Mouse (Mus musculus) right cerebral cortex, postnatal 14 days (tissue): ENCODE results near the gene Nhs.

Experiments
- DNase-seq: peaks from one replicate; pipeline ENCODE4 v3.0.0; 2022

Nhs gene

DNA sequence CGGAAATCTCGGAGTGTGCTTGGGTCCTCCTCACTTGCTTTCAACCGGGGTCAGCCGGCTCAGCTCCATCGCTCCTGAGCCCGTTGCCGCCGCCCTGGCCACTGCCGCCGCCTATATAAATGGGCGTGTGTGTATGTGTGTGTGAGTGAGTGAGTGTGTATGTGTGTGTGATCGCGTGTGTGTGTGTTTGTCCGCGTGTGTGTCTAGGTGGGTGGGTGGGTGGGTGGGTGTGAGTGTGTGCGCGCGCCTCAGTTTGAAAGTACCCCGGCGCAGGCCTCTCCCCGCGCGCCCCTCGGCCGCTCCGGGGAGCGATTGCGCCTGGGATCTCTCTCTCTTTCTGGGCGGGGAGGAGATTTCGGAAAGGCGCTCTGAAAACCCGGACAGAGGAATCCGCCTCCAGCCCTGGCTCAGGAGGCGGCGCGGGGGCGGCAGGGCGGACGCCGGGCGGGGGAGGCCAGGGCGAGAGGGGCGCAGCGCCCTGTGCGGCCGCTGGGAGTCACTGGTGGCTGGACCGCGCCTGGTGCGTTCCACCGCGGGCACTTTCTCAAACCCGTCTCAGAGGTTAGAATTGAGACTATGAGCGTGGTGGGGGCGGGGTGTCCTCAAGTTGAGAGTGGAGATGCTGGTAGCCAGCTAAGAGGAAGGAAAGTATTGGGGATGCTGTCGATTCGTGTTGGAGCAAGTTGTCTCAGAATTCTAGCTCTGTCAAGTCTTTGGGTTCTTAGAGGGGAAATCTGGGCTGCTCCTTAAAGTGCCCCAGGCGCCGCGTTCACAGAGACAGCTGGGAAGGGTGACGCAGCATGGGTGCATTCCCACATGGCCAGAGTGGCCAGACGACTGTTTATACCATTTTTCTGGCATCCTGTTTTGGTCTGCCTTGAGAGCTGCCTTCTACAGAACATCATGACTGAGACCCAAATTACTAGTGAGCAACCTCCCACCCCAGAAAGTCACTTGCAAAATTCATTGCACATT is at the start of gene Nhs:
Gene Nhs, minus strand, starts transcription at position 94 of the 975 bp plus-strand sequence.
- DNase-seq, result peak; percentile 43

DNA sequence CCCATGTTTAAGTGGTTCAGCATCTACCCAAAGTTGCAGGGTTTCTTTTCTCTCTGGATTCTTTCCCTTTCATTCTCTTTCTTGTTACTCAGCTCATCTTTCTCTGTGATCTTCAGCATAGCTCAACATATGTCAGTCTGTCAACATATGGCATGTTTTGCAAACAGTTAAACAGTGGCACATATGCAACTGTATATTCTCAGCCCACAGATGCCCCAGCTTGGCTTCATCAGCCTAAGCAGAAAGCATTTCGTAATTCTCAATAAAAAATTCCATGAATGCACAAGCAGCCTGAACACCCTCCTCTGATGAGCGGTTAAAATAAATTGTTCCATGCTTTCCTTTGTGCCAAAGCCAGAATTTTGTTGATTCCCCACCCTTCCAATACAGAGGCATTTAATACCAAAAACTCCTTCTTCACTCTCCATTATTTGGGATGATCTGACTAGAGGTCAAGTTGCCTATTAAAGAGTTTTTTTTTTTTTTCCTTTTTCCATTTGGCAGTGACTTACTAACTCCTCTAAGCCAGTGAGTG is 46.9 kb upstream of the Nhs start:
- no peak for DNase-seq

DNA sequence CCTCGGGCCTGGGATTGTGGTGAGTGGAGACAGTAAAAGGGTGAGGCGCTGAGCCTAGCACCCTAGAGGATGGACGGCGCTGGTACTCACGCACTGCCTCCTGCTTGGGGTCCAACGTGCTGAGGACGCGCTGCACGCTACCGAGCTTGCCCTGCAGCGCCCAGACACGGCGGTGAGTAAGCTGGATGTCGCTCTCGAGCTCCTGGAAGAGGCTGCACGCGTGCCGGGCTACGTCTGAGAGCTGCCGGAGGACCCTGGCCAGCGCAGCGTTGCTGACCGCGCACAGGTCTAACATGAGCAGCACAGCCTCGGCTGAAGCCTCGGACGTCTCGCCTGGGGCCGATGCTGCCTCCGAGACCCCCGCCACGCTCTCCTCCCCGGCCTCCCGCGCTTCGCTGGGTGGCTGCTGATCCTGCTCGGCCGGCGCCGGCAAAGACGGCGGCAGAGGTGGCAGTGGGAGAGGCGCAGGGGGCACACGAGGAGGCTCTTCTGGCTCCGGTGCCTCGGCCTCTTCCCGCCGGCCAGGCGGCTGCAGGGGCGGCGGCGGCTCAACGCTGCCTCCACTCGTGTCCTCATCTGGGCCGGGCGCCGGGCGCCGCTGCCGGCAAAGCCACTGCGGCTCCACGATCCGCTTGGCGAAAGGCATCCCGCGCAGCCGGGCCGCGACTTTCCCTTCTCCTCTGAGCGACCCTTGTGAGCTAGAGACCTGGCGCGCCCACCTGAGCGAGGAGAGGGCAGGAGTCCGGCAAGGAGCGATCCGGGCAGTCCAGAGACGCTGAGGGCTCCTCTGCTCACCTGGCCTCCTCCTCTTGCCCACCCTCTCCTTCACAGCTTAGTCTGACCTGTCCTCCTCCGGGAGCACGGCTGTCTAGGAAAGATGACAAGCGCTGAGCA is 540 bp downstream of the Nhs start:
- peak; percentile 26 for DNase-seq

DNA sequence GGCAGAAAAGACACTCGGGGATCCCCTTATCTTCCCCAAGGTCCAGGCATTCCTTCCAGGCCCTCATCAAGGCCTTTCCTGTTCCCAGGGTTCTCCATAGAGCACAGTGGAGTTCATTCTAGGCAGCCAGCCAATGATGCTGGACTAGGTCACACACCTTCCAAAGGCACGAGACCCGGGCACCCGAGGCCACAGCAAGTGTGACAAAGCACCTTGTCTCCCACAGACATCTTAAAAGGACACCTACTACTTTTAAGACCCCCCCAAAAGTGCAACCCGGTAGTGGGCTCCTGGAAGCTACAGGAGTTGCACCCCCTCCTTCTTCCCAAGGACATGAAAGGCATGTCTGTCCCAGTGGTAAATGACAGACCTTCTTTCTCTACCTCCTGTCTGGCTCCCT is 1.4 kb downstream of the Nhs start:
- DNase-seq, result no peak

DNA sequence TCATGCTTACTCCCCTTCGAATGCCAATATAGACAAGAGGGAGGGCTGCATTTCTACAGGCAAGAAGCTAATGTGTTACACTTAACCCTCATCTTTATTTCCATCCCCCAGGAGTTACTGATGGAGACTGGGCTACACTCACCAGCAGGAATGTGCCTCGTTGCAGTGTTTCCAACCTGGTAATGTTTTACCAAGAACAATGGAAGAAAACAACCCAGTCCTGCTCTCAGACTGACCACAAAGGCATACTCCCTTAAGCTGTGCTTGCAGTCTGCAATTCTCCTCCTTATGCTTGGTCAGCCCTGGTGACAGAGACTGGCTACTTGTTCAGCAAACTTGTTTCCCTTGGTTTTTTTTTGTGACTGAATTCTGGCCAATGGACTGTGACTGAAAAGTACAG is 21.7 kb downstream of the Nhs start:
- no peak for DNase-seq

DNA sequence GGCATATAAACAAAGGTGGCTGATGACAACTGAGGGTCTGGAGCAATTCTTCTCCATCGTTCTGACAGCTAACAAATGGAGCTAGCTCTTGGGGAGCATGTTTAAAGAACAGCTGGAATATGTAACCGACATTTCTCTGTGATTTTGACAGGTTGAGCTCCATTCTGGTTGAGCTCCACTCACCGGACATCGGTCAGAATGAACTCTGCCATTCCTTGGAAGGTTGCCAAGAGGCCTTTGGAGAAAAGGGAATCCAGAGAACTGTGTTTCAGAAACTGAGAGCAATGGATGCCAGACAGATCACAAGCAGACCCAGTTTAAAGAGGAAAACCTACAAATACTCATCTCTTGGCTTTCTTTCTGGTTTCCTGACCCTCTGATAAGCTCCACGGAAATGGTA is 46.3 kb downstream of the Nhs start:
- DNase-seq, result no peak

DNA sequence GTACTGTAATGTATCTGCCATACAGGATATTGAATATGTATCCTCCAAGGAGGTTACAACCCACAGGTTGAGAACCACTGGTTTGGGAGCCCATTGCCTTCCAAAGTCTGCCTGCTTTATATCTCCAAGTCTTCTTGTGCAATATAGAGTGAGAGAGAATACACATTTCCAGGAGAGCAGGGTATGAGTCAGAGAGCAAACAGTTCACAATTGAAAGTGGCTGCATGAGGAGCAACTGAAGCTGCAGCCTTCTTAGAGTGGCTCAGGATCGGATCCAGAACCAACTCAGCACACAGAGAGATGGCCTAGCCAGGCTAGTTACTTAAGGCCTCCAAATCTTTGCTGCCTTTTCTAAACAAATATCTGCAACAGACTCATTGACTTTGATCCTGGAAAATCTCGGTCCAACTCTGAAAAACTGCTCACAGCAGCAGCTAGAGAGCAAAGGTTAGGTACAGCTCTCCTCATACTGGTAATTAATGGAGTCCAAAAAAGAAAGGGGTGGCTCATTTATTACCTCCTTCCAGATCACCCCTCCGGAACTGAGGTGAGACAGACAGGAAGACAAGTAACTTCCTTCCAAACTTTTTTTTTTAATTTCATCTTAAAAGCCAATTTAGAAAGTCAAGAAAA is 56.6 kb downstream of the Nhs start:
- no peak for DNase-seq

DNA sequence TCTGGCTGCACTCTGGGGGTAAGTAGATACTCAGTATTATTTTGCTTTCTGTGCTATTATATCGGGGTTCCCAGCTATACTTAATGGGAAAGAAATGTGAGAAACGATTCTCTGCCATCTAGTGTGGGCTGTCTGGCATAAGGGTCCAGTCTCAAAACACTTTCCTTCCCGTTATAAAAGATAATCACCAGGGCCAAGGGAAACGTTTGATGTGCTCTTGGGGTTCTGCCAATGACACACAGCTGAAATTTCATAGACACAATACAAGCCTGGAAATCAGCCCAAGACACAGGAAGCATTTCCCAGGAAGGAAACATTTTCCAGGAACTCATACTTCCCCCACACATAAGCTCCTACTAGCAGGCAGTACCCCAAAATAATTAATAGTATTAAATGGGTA is 61.2 kb downstream of the Nhs start:
- no peak for DNase-seq

DNA sequence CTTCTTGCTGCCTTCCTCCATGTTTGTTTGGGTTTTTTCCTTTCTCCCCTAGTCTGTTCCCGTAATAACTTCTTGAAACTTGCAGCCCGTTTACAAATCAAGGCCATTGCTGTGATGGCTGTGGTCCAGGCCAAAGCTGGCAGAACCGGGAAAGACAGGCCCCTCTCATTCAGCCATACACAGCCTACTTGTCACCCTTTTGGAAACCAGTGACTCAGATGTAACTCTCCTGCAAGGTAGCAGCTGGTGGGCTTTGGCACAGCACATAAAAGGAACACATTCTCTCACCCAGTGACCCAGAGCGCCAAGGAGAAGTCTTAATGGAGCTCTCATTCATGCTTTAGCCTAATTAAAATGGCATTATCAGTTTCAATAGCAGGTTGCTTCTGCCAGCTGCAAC is 72.2 kb downstream of the Nhs start:
- peak; percentile 4 for DNase-seq

DNA sequence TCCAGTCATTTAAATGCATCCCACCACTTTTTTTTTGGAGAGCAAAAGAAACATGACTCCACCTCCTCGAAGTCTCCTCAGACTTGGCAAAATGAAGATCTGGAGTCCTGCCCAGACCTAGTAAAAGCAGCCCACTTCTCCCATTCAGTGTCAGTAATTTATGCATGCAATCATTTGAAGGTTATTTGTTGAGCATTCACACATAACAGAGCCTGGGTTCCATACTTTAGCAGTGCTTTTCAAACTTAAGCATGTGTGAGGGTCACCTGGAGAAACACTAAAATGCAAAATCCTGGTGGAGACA is 73.7 kb downstream of the Nhs start:
- peak; percentile 13 for DNase-seq

DNA sequence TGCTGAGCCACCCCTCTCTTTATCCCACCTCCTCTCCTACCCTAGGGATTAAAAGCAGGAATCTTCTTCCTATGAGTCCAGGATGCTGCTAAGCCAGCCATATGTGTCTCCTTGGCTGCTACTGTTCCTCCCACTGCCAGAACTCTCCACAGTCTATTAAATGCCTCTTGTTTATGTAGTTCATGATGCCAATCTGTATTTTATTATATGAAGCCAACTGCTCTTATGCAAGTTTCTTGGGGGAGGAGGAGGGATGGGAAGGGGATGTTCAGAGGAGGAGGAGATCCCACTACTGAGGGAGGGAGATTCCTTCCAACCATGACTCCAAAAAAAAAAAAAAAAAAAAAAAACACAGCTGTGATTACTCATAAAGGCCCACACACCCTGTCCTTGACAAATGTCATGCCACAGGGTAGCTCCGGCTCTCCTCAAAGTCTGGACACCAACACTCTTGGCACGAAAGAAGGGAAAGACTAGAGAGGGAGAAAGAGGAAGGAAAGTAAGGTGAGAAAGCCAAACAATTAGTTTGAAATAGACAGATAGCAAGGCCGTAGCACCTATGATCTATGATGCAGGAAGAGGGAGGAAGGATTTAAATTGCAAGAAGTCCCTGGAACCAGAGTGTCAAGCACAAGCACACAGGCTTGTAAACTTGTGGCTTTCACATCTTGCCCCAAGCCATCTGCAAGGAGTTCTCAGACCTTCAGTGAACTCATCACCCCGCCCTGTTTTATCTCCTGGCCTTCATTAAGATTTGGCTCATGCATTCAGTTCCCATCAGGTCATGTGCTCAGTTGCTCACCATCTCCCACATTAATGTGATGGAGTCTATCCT is 74.3 kb downstream of the Nhs start:
- no peak for DNase-seq

DNA sequence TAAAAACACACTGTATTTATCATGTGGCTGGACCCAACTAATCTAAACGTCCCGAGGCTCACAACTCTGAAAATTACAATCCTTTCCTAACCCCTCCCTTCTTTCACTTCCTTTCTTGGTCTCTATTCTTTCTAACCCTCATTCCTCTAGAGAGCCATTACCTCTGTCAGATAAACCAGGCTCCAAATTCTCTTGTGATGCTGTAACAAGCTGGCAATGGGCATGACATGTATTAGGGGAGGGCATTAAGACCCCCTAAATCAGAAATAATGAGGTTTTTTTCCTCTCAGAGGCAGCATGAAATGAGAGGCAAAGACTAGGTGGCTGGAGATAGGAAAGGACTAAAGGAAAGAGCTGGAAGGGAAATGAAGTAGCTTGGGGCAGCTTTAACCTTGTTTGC is 96.4 kb downstream of the Nhs start:
- DNase-seq, result no peak

DNA sequence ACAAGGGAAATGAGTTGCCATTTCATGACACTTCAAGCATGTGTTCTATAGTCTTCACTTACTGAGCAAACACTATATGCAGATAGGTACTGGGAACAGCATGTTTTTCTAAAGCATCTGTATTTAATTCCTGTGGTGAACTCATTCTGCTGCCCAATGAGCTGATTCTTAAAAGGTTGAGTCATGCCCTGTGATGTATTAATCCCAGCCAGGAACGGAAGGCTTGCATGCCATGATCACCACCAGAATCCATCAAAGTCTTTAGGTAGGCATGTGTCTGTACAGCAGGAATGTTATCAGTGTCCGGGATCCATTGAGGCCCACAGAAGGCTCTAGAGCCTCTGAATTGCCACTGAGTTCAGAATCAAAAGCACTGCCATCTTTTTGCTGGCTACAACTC is 103.9 kb downstream of the Nhs start:
- DNase-seq, result no peak

DNA sequence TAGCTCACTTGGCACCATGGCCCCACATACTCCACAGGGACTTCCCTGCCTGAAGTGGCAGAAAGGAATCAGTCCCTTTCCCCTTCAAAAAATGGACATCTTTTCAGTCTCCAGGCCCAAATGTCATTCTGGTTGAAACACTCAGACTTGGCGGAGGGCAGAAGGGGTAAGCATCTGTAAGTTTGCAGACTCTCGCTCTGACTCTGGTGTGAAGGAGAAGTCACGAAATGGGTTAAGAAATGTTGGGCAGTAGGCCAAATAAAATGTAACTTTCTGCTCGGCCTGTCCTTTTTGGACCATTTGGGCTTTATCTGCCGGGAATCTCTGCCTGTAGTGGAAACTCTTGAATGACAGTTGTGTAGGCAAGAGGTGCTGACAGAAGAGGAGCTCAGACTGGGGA is 106.0 kb downstream of the Nhs start:
- no peak for DNase-seq

DNA sequence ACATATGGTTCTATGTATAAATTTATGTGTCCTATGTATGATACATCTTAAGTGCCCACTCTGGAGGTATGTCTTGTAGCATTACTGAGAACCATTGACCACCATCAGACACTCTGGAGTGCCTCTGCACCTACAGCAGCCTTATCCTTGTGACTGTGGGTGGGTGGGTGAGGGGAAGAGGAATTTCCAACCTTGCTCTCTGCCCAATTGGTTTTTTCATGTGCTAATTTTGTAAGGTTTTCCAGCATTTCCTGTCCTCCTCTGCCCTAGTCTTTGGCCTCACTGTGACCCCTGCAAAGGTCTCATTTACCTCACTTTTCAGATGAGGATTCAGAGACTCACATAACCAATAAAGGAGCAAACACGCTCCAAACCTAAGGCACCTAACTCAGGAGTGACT is 107.0 kb downstream of the Nhs start:
- DNase-seq, result no peak

DNA sequence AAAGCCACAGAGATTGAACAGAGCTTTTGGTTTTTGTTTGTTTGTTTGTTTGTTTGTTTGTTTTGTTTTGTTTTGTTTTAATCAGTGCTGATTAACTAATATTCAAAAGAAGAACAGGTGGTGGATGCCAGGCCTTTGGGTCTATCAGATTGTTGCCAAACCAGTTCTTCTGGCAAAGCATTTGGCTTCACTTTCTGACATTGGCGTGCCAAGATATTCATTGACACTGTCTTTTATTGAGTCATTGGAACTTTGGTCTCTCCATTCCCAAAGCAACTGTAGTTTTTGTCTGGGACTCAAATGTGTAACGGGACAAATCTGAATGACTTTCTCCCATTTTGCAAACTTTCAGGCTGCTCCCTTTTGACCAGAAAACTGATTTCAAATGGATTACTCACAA is 109.9 kb downstream of the Nhs start:
- DNase-seq, result no peak

DNA sequence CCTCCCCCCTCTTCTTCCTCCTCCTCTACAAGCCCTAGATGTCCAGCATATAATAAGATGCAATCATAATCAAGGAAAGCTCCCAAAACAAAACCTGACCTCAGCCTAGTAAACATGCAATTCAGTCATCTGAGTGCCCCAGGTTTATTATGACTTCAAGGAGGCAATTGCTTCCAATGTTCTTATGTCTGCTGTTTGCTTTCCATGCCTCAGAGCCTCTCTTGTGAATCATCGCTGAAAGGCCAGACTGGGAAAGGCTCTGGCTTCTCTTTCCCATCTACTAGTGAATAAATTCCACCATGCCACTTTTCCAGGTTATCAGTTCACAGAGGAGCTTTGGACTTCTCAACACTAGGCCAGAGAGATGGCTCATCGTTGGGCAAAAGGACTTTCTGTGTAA is 114.0 kb downstream of the Nhs start:
- no peak for DNase-seq

DNA sequence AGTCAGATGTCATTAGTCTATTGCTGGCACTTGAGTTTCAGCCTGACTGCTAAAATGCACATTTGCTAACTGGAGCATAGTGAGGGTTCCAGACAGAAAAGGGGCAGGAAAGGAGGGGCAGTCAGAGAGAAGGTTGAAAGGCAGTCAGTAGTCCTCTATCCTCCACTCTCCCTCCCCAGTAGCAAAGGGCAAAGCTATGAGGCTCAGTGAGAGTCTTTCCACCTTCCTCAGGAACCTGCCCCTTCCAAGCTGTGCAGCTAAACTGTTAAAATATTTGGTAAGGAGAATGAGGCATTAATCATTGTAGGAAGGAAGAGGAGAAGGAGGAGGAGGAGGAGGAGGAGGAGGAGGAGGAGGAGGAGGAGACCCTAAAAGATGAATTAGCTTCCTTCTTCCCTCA is 115.4 kb downstream of the Nhs start:
- DNase-seq, result no peak

DNA sequence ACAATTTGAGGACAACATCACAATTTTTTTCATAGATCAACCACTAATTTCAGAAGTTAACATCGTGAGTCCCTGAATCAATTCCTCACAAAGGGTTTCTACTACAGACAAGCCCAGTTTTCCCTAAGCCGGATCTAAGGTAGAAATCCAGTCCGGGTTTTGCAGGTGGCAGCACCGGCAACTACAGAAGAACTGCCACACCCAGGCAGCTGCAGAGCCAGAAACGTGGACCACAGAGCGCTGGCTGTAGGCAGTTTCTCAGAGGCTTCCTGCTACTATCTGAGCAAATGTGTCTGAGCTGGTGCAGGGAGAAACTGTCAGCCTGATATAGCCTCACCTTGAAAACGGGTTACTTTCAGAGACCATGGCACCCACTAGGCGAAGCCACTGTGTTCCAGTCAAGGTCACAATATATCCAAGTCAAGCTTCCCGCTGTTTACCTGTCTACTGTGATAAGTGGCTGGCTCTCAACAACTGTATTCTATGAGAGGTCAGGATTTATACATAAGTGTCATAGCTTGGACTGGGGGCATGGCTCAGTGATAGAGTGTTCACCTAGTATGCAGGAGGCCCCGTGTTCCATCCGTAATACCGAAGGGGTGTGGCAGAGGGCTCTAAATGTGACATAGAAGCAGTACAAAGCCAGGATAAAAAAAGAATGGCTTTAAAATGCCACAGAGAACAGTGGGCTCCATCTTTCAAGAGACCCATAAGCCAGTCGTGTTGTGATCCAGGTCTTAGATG is 134.1 kb downstream of the Nhs start:
- peak; percentile 29 for DNase-seq

DNA sequence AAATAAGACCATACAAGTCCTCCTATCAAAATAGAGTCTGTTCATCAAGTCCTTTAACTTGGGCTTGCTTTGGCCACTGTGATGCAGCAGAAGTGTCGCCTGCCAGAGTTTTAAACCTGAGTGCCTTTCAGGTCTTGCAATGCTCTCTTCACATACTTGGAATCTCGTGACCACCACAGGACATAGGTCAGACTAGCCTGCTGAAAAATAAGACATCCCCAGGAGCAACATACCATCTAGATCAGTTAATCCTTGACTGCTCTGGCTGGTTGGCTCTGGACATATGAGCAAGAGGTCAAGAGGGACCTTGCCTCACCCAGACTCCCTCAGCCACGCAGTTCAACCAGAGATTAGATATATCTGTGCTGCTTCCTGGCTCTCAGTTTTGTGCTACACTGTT is 137.8 kb downstream of the Nhs start:
- no peak for DNase-seq

DNA sequence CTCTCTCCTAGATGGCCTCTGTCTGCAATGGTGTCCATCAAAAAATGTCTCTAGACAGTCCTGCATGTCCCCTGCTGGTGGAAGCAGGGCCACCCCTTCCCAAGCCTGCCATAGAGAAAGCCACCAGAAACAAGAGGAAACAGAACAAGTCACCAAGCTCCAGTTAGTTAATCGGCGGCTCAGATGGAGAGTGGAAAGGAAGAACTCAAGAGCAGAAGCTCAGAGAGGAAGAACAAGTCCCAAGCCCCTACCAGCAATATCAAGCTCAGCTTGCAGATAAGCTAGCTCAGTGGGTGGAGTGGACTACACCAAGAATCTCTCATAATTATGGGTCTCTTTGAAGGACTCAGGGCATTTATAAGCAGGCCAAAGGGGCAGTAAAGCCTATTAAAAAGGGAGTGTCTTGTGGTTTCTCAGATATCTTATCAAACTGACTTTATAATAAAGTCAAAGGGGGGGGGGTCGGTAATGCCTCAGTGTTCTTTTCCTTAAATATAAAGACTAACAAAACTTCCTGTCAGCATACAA is 139.4 kb downstream of the Nhs start:
- DNase-seq, result no peak
